ENCODE assay signal across 7 mouse cellular contexts in the genomic region with DNA sequence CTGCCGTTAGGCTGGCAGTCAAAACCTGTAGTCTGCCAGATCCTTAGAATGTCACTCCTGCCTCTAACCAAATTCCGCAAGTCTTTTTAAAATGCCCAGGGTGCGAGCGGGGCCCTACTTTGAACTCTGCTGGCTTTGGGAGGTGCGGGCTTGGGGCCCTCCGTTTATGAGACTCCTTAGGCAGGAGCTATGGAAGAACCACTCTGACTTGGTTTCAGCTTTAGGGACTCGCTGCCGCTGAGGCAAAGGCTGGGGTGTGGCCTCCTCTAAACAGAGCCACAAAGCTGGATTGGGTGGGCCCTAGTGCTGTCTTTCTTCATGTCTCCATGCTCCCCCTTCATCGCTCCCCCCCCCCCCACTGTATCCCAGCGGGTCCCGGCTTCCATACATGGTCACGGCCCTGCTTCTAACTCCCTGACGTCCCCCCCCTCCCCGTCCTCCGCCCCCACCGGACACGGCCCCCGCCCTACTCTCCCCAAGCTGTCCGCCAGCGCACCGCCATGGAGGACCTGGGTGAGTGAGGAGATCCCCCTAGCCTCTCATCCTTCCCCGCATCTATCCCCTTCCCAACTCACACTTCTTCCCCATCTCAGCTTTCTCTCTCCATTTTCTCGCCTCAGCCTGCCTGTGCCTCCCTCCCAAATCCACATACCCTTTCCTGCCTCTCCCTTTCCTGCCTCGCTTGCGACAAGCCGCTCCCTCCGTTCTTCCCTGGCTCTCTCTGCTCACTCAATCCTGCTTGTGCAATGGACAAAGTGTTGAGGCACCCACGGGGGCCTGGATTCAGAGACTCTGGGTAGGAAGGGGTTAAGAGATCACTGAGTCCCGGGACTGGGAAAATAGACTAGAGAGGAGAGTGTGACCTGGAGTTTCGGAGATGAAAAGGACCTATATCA. TPM values are rescaled to one million over a fixed set of nuclear protein-coding genes. Genes with fewer than 3 reads are reported as not detected.
A peak's percentile ranks its signal among the peaks of the same experiment; 100 is the strongest.
DNase-seq lines count a peak whose midpoint lies in the region; ATAC-seq lines count a peak whose summit lies in the region.

A gene (plus strand): TSS at position 317 of the 896 bp plus-strand sequence.

- H3K27ac ChIP-seq in stomach, embryonic 14.5 days (ENCODE audit: low read length): peak within 1 kb of the TSS; percentile 93

- no peak for DNase-seq in adrenal gland, adult 8-10 months
- DNase-seq in cerebellum, postnatal 10 days: peak; percentile 60 to 63
- DNase-seq in heart, postnatal 4 days: peak; percentile 80
- peak; percentile 61 to 76 for DNase-seq in left cerebral cortex, postnatal 25 days (ENCODE audit: low spot score in 2 of 2)
- DNase-seq in mesoderm, embryonic 11.5 days (ENCODE audit: low read depth, low spot score): peak; percentile 41

- no peaks in the 10 kb centered on the region for H3K27me3 ChIP-seq in stomach, embryonic 14.5 days (ENCODE audit: control insufficient read depth, insufficient read depth, low read length)

- peak; percentile 71 for ATAC-seq in frontal cortex, adult (ENCODE audit: low TSS enrichment)
- peak; percentile 82 for ATAC-seq in stomach, embryonic 14.5 days (ENCODE audit: insufficient number of reproducible peaks, insufficient read depth, low FRiP score, low read depth)

- H3K4me1 ChIP-seq in stomach, embryonic 14.5 days (ENCODE audit: control insufficient read depth, insufficient read depth, low read length): peaks cover 12% of the 10 kb centered on the region

- WGBS in stomach, embryonic 14.5 days: 3% methylated on average over 25 of the region's 30 CpGs

- H3K9ac ChIP-seq in stomach, embryonic 14.5 days (replicated peaks; ENCODE audit: low read depth, low read length): peak within 1 kb of the TSS; percentile 59

- H3K4me3 ChIP-seq in stomach, embryonic 14.5 days (ENCODE audit: low read depth, low read length): peak within 1 kb of the TSS; percentile 48

- H3K4me2 ChIP-seq in stomach, embryonic 14.5 days (replicated peaks; ENCODE audit: low read depth, low read length): peak within 1 kb of the TSS; percentile 68

- intact Hi-C loops in left cerebral cortex, postnatal 25 days (cut with DNase I): loop anchor here (1.0 to 5.0 kb wide), 4 partner anchors 96 to 461 kb away; a partner anchor contains a TSS

- no peaks in the 10 kb centered on the region for H3K9me3 ChIP-seq in stomach, embryonic 14.5 days (ENCODE audit: control insufficient read depth, low read depth, low read length)

- H3K36me3 ChIP-seq in stomach, embryonic 14.5 days (ENCODE audit: control insufficient read depth, insufficient read depth, low read length): peaks cover 30% of the 10 kb centered on the region

RNA-seq across cellular contexts. Expression of the gene that starts here (rescaled TPM):
- 10 to 100 TPM; 17.0 to 24.2 (median 20.5) TPM for total RNA-seq in adrenal gland, adult 8-10 months (2022)
- total RNA-seq in heart, postnatal 4 days (2021): 100 to 1,000 TPM; 101 to 108 TPM
- total RNA-seq in left cerebral cortex, postnatal 25 days (2021): 10 to 100 TPM; 18.6 to 22.6 TPM
- 203 and 205 TPM in 2 replicates for polyA plus RNA-seq in stomach, embryonic 14.5 days (2014; fragmentation: Nextera tagmentation; extraction: Ambion mirVana)

Comparison
In these comparisons a context has a peak if more than half of its experiments do, and no peak if none do; other contexts are left out.
1. RNA of the gene that starts here (total RNA-seq): 101 to 108 TPM in heart, postnatal 4 days; 18.6 to 22.6 TPM in left cerebral cortex, postnatal 25 days and 17.0 to 24.2 TPM in adrenal gland, adult 8-10 months; every median in the first group is over 4 times any median in the second.